Mouse (Mus musculus) intestine, postnatal 0 days (tissue): ENCODE measurements around the gene Tmbim1. TPM values are rescaled to one million over a fixed set of nuclear protein-coding genes. Genes with fewer than 3 reads are reported as not detected.
A peak's percentile ranks its signal among the peaks of the same experiment; 100 is the strongest.

Experiments
- ATAC-seq: fragments of 200-750 bp; cut with Nextera tagmentation; 2 replicates; pipeline ENCODE4 v1.8.0; 2017; ENCODE audit warnings: mild to moderate bottlenecking, moderate TSS enrichment, moderate library complexity
- H3K27ac ChIP-seq: fragments of 300-500 bp; sonication (generic); 2 replicates; pipeline ENCODE4 v1.5.1; 2014; ENCODE audit warnings: mild to moderate bottlenecking, low read depth, low read length, moderate library complexity
- H3K27me3 ChIP-seq: fragments of 300-500 bp; sonication (generic); replicated peaks from 2 replicates; pipeline ENCODE4 v1.6.1; 2014; ENCODE audit warnings: low read length, mixed read lengths; ENCODE audit not compliant: control insufficient read depth, insufficient read depth
- H3K36me3 ChIP-seq: fragments of 300-500 bp; sonication (generic); 2 replicates; pipeline ENCODE4 v1.6.1; 2014; ENCODE audit warnings: mild to moderate bottlenecking, moderate library complexity; ENCODE audit not compliant: control insufficient read depth, insufficient read depth
- H3K4me1 ChIP-seq: fragments of 300-500 bp; sonication (generic); replicated peaks from 2 replicates; pipeline ENCODE4 v1.6.1; 2014; ENCODE audit warnings: antibody characterized with exemption, low read length, mixed read lengths; ENCODE audit not compliant: control insufficient read depth, insufficient read depth
- H3K4me2 ChIP-seq: fragments of 300-500 bp; sonication (generic); replicated peaks from 2 replicates; pipeline ENCODE4 v1.6.1; 2014; ENCODE audit warnings: low read depth, mild to moderate bottlenecking, moderate library complexity
- H3K4me3 ChIP-seq: fragments of 300-500 bp; sonication (generic); 2 replicates; pipeline ENCODE4 v1.5.1; 2014; ENCODE audit warnings: low read depth, low read length
- H3K9ac ChIP-seq: fragments of 300-500 bp; sonication (generic); 2 replicates; pipeline ENCODE4 v1.6.1; 2014; ENCODE audit warnings: mild to moderate bottlenecking, low read depth, low read length
- H3K9me3 ChIP-seq: fragments of 300-500 bp; sonication (generic); 2 replicates; pipeline ENCODE4 v1.6.1; 2016; ENCODE audit warnings: mixed run types; ENCODE audit not compliant: control insufficient read depth
- CTCF ChIP-seq: sonication (generic); IDR thresholded peaks from 2 replicates; pipeline ENCODE4 v1.5.1; 2016; ENCODE audit warnings: low read depth, mild to moderate bottlenecking, control low read depth, antibody characterized with exemption, moderate library complexity
- WGBS: fragments of 180-500 bp; shearing (Covaris S2); extraction: QIAGEN DNeasy Blood & Tissue Kit; methylation state at CpG from one replicate; pipeline ENCODE4 v1.1.7; 2014; 5-methylcytosine and 5-hydroxymethylcytosine counted together
- polyA plus RNA-seq: library from polyadenylated mRNA; unstranded; fragments of >200 nt; fragmentation: Nextera tagmentation; extraction: Ambion mirVana; gene quantifications from 2 replicates; pipeline ENCODE4 v1.2.1, GENCODE M21; 2015

The Tmbim1 gene
- polyA plus RNA-seq, 1 experiment from 2014 or later, result 47.4 TPM

DNA sequence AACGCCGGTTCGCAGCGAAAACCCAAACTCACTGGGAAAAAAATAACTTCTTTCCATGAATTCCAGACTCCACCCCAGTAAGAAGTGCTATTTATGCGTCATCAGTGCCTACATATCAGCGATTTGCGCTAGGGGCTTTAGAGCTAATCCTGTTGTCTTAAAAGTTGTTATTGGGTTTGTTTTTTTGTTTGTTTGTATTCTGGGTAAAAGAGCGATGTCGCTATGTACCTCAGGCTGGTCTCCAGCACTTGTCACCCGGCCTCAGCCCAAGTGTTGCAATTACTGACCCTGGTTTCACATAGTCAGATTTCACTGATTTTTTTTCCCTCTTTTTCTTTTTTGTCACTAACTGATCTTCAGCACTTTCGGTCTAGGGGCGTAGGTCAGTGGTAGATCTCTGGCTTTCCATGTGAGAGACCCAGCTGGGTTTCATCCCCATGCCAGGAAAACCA is 1.1 kb downstream of the Tmbim1 start:
- Histone ChIP-seq H3K36me3 (no peaks in the 10 kb centered on the region), H3K27me3 (no peaks in the 10 kb centered on the region), H3K4me3 (peak overlapping the region; percentile 66), H3K9me3 (no peaks in the 10 kb centered on the region), H3K4me2 (peak overlapping the region; percentile 87), H3K9ac (peak overlapping the region; percentile 87), H3K4me1 (peaks cover 21% of the 10 kb centered on the region), H3K27ac (peak overlapping the region; percentile 94)
- TF ChIP-seq CTCF, result no peak
- ATAC-seq, result no peak
- WGBS, result 3% methylated on average over 12 of the region's 12 CpGs

DNA sequence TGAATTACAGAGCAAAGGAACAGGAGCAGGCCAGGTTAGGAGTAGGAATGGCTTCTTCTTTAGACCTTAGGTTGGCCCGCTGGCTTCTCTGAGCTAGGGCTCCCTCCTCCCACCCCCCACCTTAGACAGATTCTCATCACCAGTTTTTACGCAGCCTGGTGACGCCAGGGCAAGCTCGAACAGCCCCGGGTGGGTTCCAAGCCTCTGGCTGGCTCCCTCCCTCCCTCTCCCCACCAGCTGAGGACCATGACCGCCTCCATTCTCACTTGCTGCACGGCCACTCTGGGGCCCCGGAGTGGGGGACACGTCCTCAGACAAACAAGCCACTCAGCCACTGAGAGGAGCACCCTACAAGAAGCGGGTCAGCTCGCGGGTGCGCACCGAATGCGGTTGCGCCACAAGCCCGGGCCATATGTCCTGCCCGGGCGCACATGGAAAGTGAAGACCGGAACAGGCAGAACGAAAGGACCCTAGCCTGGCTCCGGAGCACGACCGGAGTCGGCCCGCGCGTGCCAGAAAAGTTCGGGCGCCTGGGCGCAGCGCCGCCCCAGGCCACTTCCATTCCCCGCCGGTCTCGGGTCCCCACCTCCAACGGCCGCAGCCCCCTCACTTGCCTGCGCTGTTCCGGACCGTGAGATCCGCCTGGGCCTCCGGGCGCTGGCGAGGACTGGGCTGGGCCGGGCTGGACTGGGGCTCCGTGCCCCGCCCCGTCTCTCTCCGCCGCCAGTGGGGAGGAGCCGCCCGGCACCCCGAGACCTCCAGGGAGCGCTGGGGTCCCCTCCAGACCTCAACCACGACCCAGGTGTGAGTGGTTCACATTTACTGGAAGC is 1.7 kb downstream of the Tmbim1 start:
- peak overlapping the region; percentile 94 for H3K27ac ChIP-seq
- no peaks in the 10 kb centered on the region for H3K9me3 ChIP-seq
- peak; percentile 50 for TF ChIP-seq CTCF
- peak; percentile 71 for ATAC-seq
- H3K27me3 ChIP-seq, result no peaks in the 10 kb centered on the region
- 1% methylated on average over 54 of the region's 56 CpGs for WGBS
- no peaks in the 10 kb centered on the region for H3K36me3 ChIP-seq
- H3K4me1 ChIP-seq, result peaks cover 28% of the 10 kb centered on the region
- peak overlapping the region; percentile 66 for H3K4me3 ChIP-seq
- peak overlapping the region; percentile 87 for H3K9ac ChIP-seq
- H3K4me2 ChIP-seq, result peak overlapping the region; percentile 87

DNA sequence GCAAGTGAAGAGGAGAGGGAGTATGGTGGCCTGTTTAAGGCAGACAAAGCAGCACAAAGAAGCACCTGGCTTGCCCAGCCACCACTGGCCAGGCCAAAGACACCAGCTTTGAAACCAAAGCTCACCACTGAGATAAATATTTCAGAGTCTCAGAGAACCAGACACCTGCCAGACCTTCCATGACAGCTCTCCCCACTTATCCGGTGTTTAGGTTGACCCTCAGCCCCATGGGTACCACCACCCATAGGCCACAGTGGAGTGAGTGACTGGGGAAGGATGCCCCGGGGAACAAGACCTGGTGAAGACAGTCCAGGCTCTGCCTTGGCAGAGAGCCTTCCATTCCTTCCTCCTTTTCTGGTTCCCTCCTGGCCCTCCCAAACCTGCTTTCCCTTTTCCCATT is 2.6 kb downstream of the Tmbim1 start:
- peak overlapping the region; percentile 87 for H3K4me2 ChIP-seq
- H3K9ac ChIP-seq, result peak overlapping the region; percentile 87
- H3K4me3 ChIP-seq, result peak overlapping the region; percentile 66
- 29% methylated on average over 2 of the region's 2 CpGs for WGBS
- H3K9me3 ChIP-seq, result no peaks in the 10 kb centered on the region
- H3K4me1 ChIP-seq, result peaks cover 36% of the 10 kb centered on the region
- no peak for ATAC-seq
- H3K27me3 ChIP-seq, result no peaks in the 10 kb centered on the region
- TF ChIP-seq CTCF, result no peak
- 0 out of 2 replicates have a peak overlapping the region, but pooled peaks have one; percentile 94 for H3K27ac ChIP-seq
- H3K36me3 ChIP-seq, result no peaks in the 10 kb centered on the region

DNA sequence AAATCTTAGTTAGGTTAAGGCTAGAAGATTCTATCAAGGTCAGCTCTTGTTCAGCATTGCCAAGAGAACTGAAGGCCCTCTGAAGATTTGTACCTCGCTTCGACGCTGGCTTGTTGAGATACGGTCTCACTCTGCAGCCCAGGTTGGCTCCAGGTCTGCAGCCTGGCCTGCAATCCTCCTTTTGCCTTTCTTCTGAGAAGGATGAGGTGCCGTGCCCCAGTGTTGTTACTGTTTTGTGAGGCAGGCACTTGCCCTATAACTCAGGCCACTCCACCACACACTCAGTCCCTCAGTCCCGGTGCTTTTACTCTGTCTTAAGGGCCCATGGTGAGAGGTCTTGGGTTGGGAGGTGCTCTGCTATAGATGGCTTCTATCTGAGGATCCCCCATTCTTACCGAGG is 3.2 kb downstream of the Tmbim1 start:
- H3K4me3 ChIP-seq, result peak overlapping the region; percentile 66; the same call in 1 of the 2 replicates
- H3K4me1 ChIP-seq, result peaks cover 36% of the 10 kb centered on the region
- no peak for ATAC-seq

DNA sequence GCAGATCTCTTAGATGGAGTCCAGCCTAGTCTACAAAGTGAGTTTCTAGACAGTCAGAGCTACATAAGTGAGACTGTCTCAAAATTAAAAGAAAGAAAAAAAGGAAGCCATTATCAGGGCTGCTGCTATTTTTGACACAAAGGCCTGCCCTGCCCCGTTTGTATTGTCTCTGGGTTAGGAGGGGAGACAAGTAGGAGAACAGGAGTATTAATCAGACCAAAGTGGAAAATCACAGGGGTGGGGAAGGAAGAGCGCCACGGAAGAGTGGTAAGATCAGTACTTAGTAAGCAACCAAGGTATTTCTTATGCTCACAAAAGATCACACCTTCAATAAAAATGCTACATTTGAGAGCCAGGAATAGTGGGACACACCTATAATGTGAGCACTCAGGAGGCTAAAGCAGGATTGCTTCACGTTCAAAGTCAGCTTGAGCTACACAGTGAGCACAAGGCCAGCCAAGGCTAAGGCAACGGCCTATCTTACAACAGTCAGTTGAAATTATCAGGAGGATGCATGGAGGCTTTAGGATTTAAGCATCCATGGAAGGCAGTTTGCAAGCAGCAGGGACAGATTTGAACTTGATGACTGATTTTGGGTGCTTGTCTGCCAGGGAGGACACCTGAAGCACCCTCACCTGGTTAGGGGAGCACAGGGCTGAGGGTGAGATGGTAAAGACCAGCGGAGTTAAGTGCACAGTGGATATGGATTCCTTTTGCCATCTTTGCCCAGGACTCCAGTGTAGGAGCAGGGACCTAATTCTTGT is 4.9 kb downstream of the Tmbim1 start:
- H3K4me1 ChIP-seq, result peaks cover 47% of the 10 kb centered on the region
- H3K36me3 ChIP-seq, result no peaks in the 10 kb centered on the region
- no peak overlapping the region for H3K9ac ChIP-seq
- TF ChIP-seq CTCF, result no peak
- H3K27ac ChIP-seq, result peak overlapping the region; percentile 46
- 51% methylated on average over 6 of the region's 6 CpGs for WGBS
- ATAC-seq, result no peak
- no peak overlapping the region for H3K4me3 ChIP-seq
- H3K27me3 ChIP-seq, result no peaks in the 10 kb centered on the region
- no peaks in the 10 kb centered on the region for H3K9me3 ChIP-seq
- peak overlapping the region; percentile 10 for H3K4me2 ChIP-seq

More for the DNA sequence above, 3.2 kb downstream of the Tmbim1 start:
- Histone ChIP-seq H3K9me3 (no peaks in the 10 kb centered on the region), H3K4me2 (peak overlapping the region; percentile 87), H3K27me3 (no peaks in the 10 kb centered on the region), H3K9ac (no peak overlapping the region), H3K27ac (no peak overlapping the region), H3K36me3 (no peaks in the 10 kb centered on the region)
- no peak for TF ChIP-seq CTCF
- WGBS, result 80% methylated on average over 7 of the region's 7 CpGs

DNA sequence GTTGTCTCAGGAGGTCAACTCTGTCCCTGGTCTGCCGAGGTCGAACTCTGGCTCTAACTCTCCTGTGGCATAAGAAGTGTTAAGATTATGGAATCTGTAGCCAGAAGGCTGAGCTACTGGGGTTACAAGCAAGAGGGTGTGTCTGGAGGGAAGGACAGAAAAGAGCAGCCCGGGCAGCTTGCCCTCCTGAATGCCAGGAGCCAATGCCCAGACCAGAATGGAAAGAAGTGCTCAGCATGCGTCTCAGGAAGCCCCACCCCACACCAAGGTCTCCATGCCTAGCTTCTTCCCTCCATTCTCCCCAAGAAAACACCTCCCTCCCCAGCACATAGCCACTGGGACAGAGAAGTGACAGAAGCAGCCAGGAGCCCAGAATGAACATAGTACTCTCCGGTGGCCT is 6.4 kb downstream of the Tmbim1 start:
- H3K27ac ChIP-seq, result peak overlapping the region; percentile 60; the same call in 1 of the 2 replicates
- H3K27me3 ChIP-seq, result no peaks in the 10 kb centered on the region
- H3K4me2 ChIP-seq, result peak overlapping the region; percentile 27
- ATAC-seq, result no peak
- H3K4me1 ChIP-seq, result peaks cover 60% of the 10 kb centered on the region
- WGBS, result 50% methylated on average over 5 of the region's 5 CpGs
- 0 out of 2 replicates have a peak overlapping the region, but pooled peaks have one; percentile 18 for H3K9ac ChIP-seq
- H3K36me3 ChIP-seq, result peaks cover 9% of the 10 kb centered on the region; the same call in 1 of the 2 replicates
- H3K9me3 ChIP-seq, result no peaks in the 10 kb centered on the region
- TF ChIP-seq CTCF, result no peak
- H3K4me3 ChIP-seq, result no peak overlapping the region
